Mouse (Mus musculus) monocyte, adult 2 months (primary cell): Measurements from ENCODE around the gene Ptma.
"Not testable (repeated sequence)": the region's sequence is repeated elsewhere in the genome, so short reads cannot be mapped to it uniquely, and the experiment has no call there.

Experiments
- DNase-seq, 2 experiments: peaks; one replicate each; pipeline ENCODE4 v3.0.0; 2022; ENCODE audit warnings: low spot score in 2 of 2, low read depth in 1 of 2

The Ptma gene

GRCm38 (mm10) chr1:86526116-86526788, at the start of gene Ptma:
Gene Ptma, plus strand, starts transcription at chr1:86526726.
- peak; percentile 95 to 96 for DNase-seq

GRCm38 (mm10) chr1:86477738-86478285, 48.7 kb upstream of the Ptma start:
- no peak for DNase-seq

- no peak for DNase-seq
Observed at GRCm38 (mm10) chr1:86479099-86479825, 47.3 kb upstream of the Ptma start.

GRCm38 (mm10) chr1:86480288-86480687, 46.2 kb upstream of the Ptma start:
- no peak for DNase-seq

- DNase-seq, result no peak
Observed at GRCm38 (mm10) chr1:86480735-86481447, 45.6 kb upstream of the Ptma start.

GRCm38 (mm10) chr1:86481468-86481867, 45.1 kb upstream of the Ptma start:
- no peak for DNase-seq

- DNase-seq, result no peak
Observed at GRCm38 (mm10) chr1:86482288-86482687, 44.2 kb upstream of the Ptma start.

- DNase-seq, result no peak
Observed at GRCm38 (mm10) chr1:86482761-86483160, 43.8 kb upstream of the Ptma start.

GRCm38 (mm10) chr1:86485346-86485745, 41.2 kb upstream of the Ptma start:
- DNase-seq, result no peak

GRCm38 (mm10) chr1:86485858-86486257, 40.7 kb upstream of the Ptma start:
- DNase-seq, result not testable (repeated sequence)

GRCm38 (mm10) chr1:86486703-86487294, 39.7 kb upstream of the Ptma start:
- no peak for DNase-seq

- DNase-seq, result peak; percentile 98 to 100
Observed at GRCm38 (mm10) chr1:86487295-86487907, 39.1 kb upstream of the Ptma start.

GRCm38 (mm10) chr1:86487908-86488314, 38.6 kb upstream of the Ptma start:
- no peak for DNase-seq

- DNase-seq, result no peak
Observed at GRCm38 (mm10) chr1:86488326-86488725, 38.2 kb upstream of the Ptma start.

- no peak for DNase-seq
Observed at GRCm38 (mm10) chr1:86488774-86489173, 37.8 kb upstream of the Ptma start.

- no peak for DNase-seq
Observed at GRCm38 (mm10) chr1:86489901-86490300, 36.6 kb upstream of the Ptma start.

- DNase-seq, result no peak
Observed at GRCm38 (mm10) chr1:86490697-86491096, 35.8 kb upstream of the Ptma start.

- DNase-seq, result no peak
Observed at GRCm38 (mm10) chr1:86491533-86492094, 34.9 kb upstream of the Ptma start.

GRCm38 (mm10) chr1:86492095-86493070, 34.1 kb upstream of the Ptma start:
- DNase-seq, result peak in 1 of 2 experiments; percentile 40
